Mouse (Mus musculus) embryonic facial prominence, embryonic 10.5 days (tissue): Measurements from ENCODE around the gene Tars2. TPM values are rescaled to one million over a fixed set of nuclear protein-coding genes. Genes with fewer than 3 reads are reported as not detected.
"Not testable (repeated sequence)": the region's sequence is repeated elsewhere in the genome, so short reads cannot be mapped to it uniquely, and the experiment has no call there.

Experiments
- DNase-seq: peaks from one replicate; pipeline ENCODE4 v3.0.0-alpha.2; 2017; ENCODE audit warnings: low spot score
- H3K27ac ChIP-seq: fragments of 300-500 bp; sonication (generic); replicated peaks from 2 replicates; pipeline ENCODE4 v1.5.1; 2016; ENCODE audit warnings: mild to moderate bottlenecking
- H3K27me3 ChIP-seq: fragments of 300-500 bp; sonication (generic); replicated peaks from 2 replicates; pipeline ENCODE4 v1.6.1; 2016; ENCODE audit warnings: low read depth, mild to moderate bottlenecking; ENCODE audit not compliant: poor library complexity, severe bottlenecking
- H3K36me3 ChIP-seq: fragments of 300-500 bp; sonication (generic); replicated peaks from 2 replicates; pipeline ENCODE4 v1.6.1; 2016; ENCODE audit warnings: mild to moderate bottlenecking, moderate library complexity
- H3K4me1 ChIP-seq: fragments of 300-500 bp; sonication (generic); 2 replicates; pipeline ENCODE4 v1.6.1; 2016
- H3K4me3 ChIP-seq: fragments of 300-500 bp; sonication (generic); 2 replicates; pipeline ENCODE4 v1.5.1; 2016; ENCODE audit warnings: mild to moderate bottlenecking, moderate library complexity
- H3K9me3 ChIP-seq: fragments of 300-500 bp; sonication (generic); 2 replicates; pipeline ENCODE4 v1.6.1; 2016; ENCODE audit warnings: mild to moderate bottlenecking
- WGBS: fragments of 180-500 bp; shearing (Covaris S2); methylation state at CpG from one replicate; pipeline ENCODE4 v1.1.7; 2016; 5-methylcytosine and 5-hydroxymethylcytosine counted together
- polyA plus RNA-seq: library from polyadenylated mRNA; unstranded; fragments of >200 nt; fragmentation: Nextera tagmentation; extraction: Ambion mirVana; gene quantifications from 2 replicates; pipeline ENCODE4 v1.2.1, GENCODE M21; 2016

The Tars2 gene
- polyA plus RNA-seq = 65.5 and 71.5 TPM in 2 replicates

- DNase-seq = no peak
- Histone ChIP-seq H3K27me3 (no peaks in the 10 kb centered on the region), H3K36me3 (peaks cover 24% of the 10 kb centered on the region), H3K4me1 (0 out of 2 replicates have a peak, but pooled peaks cover 4% of the 10 kb centered on the region), H3K9me3 (no peaks in the 10 kb centered on the region), H3K4me3 (no peak within 1 kb of the TSS), H3K27ac (no peak within 1 kb of the TSS)
- WGBS = 83% methylated on average over 6 of the region's 6 CpGs
Measured at GRCm38 (mm10) chr3:95760106-95760505, at the start of gene Tars2. Gene Tars2 (minus strand): TSS chr3:95760206.

DNA sequence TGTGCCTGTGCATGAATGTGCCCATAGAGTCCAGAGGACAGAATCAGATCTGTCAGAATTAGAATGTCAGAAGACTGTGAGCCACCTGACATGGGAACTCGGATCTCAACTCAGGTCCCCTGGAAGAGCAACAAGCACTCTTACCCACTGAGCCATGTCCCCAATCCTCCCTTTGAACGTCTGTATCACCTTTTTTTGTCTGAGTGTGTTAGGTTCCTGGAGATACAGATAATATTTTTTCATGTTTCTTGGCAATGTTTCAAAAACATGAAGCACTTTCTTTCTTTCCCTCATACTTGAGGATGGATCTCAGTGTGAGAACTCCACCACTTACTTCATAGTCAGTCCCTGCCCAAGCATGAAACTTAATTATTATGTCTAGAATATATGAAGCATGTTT is 48.4 kb upstream of the Tars2 start:
- no peak overlapping the region for H3K4me3 ChIP-seq
- no peaks in the 10 kb centered on the region for H3K9me3 ChIP-seq
- no peaks in the 10 kb centered on the region for H3K4me1 ChIP-seq
- no peaks in the 10 kb centered on the region for H3K27me3 ChIP-seq
- peaks cover 49% of the 10 kb centered on the region for H3K36me3 ChIP-seq
- 68% methylated on average over 2 of the region's 2 CpGs for WGBS
- no peak for DNase-seq
- no peak overlapping the region for H3K27ac ChIP-seq

DNA sequence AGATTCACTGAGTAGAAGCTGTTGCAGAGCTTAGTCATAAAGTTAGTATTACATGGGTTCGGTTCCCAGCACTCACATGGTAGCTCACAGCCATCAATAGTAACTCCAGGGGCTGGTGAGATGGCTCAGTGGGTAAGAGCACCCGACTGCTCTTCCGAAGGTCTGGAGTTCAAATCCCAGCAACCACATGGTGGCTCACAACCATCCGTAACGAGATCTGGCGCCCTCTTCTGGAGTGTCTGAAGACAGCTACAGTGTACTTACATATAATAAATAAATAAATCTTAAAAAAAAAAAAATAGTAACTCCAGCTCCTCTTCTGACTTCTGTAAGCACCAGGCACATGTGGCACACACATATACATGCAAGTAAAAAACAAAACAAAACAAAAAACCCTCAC is 47.6 kb upstream of the Tars2 start:
- H3K27me3 ChIP-seq, H3K4me1 ChIP-seq, H3K4me3 ChIP-seq, H3K27ac ChIP-seq, H3K9me3 ChIP-seq, DNase-seq: not testable (repeated sequence)
- peaks cover 47% of the 10 kb centered on the region for H3K36me3 ChIP-seq
- 79% methylated on average over 6 of the region's 6 CpGs for WGBS

GRCm38 (mm10) chr3:95806677-95807076 is 46.7 kb upstream of the Tars2 start:
- no peak for DNase-seq
- H3K4me1 ChIP-seq = no peaks in the 10 kb centered on the region
- 96% methylated on average over 1 of the region's 1 CpGs for WGBS
- H3K36me3 ChIP-seq = peaks cover 49% of the 10 kb centered on the region
- no peak overlapping the region for H3K27ac ChIP-seq
- H3K4me3 ChIP-seq = no peak overlapping the region
- H3K9me3 ChIP-seq = no peaks in the 10 kb centered on the region
- no peaks in the 10 kb centered on the region for H3K27me3 ChIP-seq

- 94% methylated on average over 4 of the region's 4 CpGs for WGBS
- peaks cover 53% of the 10 kb centered on the region for H3K36me3 ChIP-seq
- H3K4me3 ChIP-seq = no peak overlapping the region
Measured at GRCm38 (mm10) chr3:95803851-95804250, 43.8 kb upstream of the Tars2 start.

DNA sequence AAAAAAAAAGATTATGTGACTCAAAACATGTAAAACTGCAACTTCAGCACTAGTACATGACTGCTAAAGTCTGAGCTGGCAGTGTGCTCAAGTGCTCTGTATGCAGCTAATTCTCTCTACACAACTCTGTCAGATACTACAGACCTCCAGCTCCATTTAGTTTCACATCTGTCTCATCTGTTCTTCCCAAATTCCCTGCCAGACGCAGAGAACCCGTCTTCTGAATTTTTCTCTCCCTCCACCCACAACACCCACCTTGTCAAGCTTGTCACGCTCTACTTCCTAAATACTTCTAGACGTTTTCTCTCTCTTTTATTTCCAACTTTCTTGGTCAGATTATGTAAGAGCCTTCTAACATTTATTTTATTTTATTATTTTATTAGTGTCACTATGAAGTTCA is 38.8 kb upstream of the Tars2 start:
- Histone ChIP-seq H3K9me3 (no peaks in the 10 kb centered on the region), H3K27me3 (no peaks in the 10 kb centered on the region), H3K4me3 (no peak overlapping the region), H3K36me3 (peaks cover 33% of the 10 kb centered on the region), H3K27ac (no peak overlapping the region), H3K4me1 (peaks cover 2% of the 10 kb centered on the region; the same call in 1 of the 2 replicates)
- DNase-seq = no peak
- 91% methylated on average over 4 of the region's 4 CpGs for WGBS

More at GRCm38 (mm10) chr3:95803851-95804250, 43.8 kb upstream of the Tars2 start:
- no peak overlapping the region for H3K27ac ChIP-seq
- no peaks in the 10 kb centered on the region for H3K4me1 ChIP-seq
- no peak for DNase-seq
- H3K27me3 ChIP-seq = no peaks in the 10 kb centered on the region
- no peaks in the 10 kb centered on the region for H3K9me3 ChIP-seq

DNA sequence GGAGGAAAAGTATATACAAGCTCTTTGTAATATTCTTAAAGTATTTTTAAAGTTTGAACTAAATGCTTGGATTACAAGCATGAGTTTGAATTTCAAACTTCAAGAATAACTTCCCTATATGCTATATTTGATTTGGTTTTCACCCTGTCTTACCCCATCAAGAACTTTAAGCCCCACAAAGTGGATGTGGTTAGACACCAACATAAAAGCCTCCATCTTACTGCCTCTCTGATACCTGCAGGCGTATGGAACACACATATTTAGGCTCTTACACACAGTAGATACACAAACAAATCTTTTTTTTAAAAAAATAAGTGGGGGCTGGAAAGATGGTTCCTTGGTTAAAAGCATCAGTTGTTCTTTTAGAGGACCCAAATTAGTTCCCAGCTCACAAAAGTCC is 34.3 kb upstream of the Tars2 start:
- no peak overlapping the region for H3K4me3 ChIP-seq
- H3K27me3 ChIP-seq = no peaks in the 10 kb centered on the region
- H3K36me3 ChIP-seq = peaks cover 11% of the 10 kb centered on the region
- no peaks in the 10 kb centered on the region for H3K9me3 ChIP-seq
- H3K4me1 ChIP-seq = peaks cover 2% of the 10 kb centered on the region; the same call in 1 of the 2 replicates
- H3K27ac ChIP-seq = no peak overlapping the region
- DNase-seq = no peak
- WGBS = 80% methylated on average over 1 of the region's 1 CpGs

GRCm38 (mm10) chr3:95793662-95794061 is 33.7 kb upstream of the Tars2 start:
- DNase-seq = no peak
- Histone ChIP-seq H3K36me3 (peaks cover 15% of the 10 kb centered on the region), H3K27me3 (no peaks in the 10 kb centered on the region), H3K9me3 (no peaks in the 10 kb centered on the region), H3K4me1 (peaks cover 2% of the 10 kb centered on the region; the same call in 1 of the 2 replicates), H3K27ac (no peak overlapping the region), H3K4me3 (no peak overlapping the region)
- WGBS = 69% methylated on average over 2 of the region's 2 CpGs

GRCm38 (mm10) chr3:95785501-95785900 is 25.5 kb upstream of the Tars2 start:
- 86% methylated on average over 4 of the region's 4 CpGs for WGBS
- no peak for DNase-seq
- no peak overlapping the region for H3K4me3 ChIP-seq
- peaks cover 86% of the 10 kb centered on the region for H3K36me3 ChIP-seq
- H3K27me3 ChIP-seq = no peaks in the 10 kb centered on the region
- H3K27ac ChIP-seq = no peak overlapping the region
- H3K4me1 ChIP-seq = no peaks in the 10 kb centered on the region
- H3K9me3 ChIP-seq = no peaks in the 10 kb centered on the region

DNA sequence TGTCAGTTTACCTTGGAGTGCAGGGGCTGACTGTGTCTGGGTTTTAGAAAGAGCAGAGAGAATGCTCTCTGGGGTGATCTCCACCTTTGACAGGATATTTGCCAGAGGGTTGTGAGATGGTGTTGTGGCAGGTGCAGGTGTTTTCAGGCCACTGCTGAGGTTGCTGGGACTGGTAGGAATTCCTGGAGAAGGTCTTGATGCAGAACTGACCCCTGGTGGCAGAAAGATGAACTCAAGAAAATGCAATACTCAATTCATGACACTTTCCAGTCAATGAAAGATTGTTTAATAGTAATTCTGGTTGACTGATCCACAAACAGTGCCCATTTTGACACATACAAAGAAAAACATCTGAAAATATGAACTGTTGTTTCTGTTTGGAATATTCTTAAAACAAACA is 12.0 kb upstream of the Tars2 start:
- DNase-seq = no peak
- no peaks in the 10 kb centered on the region for H3K27me3 ChIP-seq
- no peak overlapping the region for H3K4me3 ChIP-seq
- H3K4me1 ChIP-seq = no peaks in the 10 kb centered on the region
- H3K9me3 ChIP-seq = no peaks in the 10 kb centered on the region
- no peak overlapping the region for H3K27ac ChIP-seq
- H3K36me3 ChIP-seq = peaks cover 98% of the 10 kb centered on the region

- no peaks in the 10 kb centered on the region for H3K9me3 ChIP-seq
- peaks cover 74% of the 10 kb centered on the region for H3K36me3 ChIP-seq
- WGBS = 94% methylated on average over 10 of the region's 10 CpGs
- H3K27ac ChIP-seq = no peak overlapping the region
- no peak overlapping the region for H3K4me3 ChIP-seq
- 0 out of 2 replicates have a peak, but pooled peaks cover 4% of the 10 kb centered on the region for H3K4me1 ChIP-seq
- DNase-seq = no peak
- no peaks in the 10 kb centered on the region for H3K27me3 ChIP-seq
Measured at GRCm38 (mm10) chr3:95765534-95765933, 5.5 kb upstream of the Tars2 start.

- H3K27ac ChIP-seq = no peak overlapping the region
- no peak for DNase-seq
- no peaks in the 10 kb centered on the region for H3K27me3 ChIP-seq
- peaks cover 61% of the 10 kb centered on the region for H3K36me3 ChIP-seq
- no peak overlapping the region for H3K4me3 ChIP-seq
- WGBS = 73% methylated on average over 10 of the region's 10 CpGs
- H3K9me3 ChIP-seq = no peaks in the 10 kb centered on the region
- H3K4me1 ChIP-seq = 0 out of 2 replicates have a peak, but pooled peaks cover 4% of the 10 kb centered on the region
Measured at GRCm38 (mm10) chr3:95763811-95764210, 3.8 kb upstream of the Tars2 start.

DNA sequence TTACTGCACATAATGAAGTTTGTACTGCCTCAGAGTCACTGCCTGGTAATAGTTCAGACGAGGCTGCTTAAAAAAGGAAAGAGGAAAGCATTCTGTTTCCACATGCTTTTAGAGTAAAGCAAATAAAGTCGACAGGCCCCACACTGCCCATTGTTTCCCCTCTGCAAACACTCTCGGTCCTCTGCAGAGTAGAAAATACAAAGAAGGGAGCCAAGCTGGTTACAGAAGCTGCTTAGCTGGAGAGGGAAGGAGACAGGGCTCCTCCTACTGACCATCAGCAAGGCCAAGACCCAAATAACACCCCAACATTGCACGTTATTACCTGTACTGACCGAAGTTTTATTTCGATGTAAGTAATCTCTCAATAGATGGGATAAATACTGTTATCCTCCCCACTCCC is 3.0 kb upstream of the Tars2 start:
- Histone ChIP-seq H3K27ac (no peak overlapping the region), H3K36me3 (peaks cover 52% of the 10 kb centered on the region), H3K4me1 (0 out of 2 replicates have a peak, but pooled peaks cover 4% of the 10 kb centered on the region), H3K27me3 (no peaks in the 10 kb centered on the region), H3K4me3 (no peak overlapping the region), H3K9me3 (no peaks in the 10 kb centered on the region)
- no peak for DNase-seq
- WGBS = 59% methylated on average over 6 of the region's 6 CpGs
